Mouse (Mus musculus): ENCODE data around the gene Gm47969.
"Not testable (repeated sequence)": the region's sequence is repeated elsewhere in the genome, so short reads cannot be mapped to it uniquely, and the experiment has no call there.

Gm47969 gene

GRCm38 (mm10) chr1:83044882-83045427 lies at the start of gene Gm47969:
Gene Gm47969 (plus strand): TSS chr1:83044932.
- no peak for DNase-seq (ENCODE audit: low read depth, low spot score)

GRCm38 (mm10) chr1:83000306-83000705 lies 44.4 kb upstream of the Gm47969 start, which contains the start of gene Gm47959:
Gene Gm47959 (plus strand): TSS chr1:83000548.
- DNase-seq (ENCODE audit: low read depth, low spot score): not testable (repeated sequence)

DNA sequence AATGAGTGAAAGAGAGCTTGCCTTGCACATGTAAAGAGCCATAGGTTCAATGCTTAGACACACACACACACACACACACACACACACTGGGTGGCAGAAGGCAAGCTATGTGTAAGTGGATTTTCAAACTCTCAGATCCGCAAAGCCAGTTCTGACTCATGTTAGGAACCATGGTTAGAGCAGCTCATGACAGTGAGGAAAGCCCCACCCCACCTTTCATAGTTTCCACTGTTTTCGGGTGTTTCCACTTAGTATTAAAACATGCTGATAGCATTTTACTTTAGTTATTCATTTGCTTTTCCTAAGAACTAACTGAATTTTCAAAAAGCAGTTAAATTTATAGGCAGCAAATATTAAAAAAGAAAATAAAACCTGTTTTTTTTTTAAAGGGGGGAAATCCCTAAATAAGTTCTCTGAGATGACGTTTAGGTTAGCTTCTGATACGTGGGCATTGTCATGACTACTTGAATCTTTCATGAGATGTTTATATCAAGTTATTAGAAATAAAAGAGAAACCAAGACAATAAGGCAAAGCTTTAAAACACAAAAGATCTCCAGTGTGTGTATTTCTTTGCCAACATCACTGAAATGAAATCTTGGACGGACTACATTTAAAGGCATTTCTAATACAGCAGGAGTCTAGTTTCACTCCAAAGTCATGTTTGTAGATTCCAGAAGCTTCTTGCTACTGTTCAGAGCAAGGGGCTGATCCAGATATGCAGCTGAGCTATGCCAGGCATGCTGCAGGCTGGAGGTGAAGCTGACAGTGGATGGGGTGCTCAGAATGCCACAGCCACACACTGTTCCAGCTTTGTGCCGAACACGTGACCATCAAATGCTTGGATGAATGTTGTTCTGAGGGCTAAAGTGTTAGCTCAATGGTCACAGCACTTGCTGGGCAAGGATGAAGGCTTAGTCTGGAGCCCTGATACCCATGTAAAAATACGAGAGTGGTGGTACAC lies 38.2 kb upstream of the Gm47969 start:
- no peak for DNase-seq (ENCODE audit: low read depth, low spot score)

DNA sequence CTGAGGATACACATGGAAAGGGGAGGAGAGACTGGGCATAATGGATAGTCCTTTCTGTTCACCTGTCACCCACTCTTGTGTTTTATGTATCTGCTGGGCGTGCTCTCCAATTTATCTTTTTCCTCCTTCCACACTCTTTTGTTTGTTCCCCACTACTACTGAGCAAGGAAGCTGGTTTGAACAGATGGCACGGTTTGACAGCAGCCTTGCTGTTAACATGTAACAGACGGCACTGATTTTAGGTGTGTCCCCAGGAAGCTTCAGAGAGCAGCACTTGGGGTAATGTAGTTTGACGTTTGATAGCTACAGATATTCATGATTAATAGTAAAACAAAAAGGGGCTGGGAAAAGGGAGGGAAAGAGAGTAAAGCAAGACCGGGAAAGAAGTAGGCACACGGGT lies 37.3 kb upstream of the Gm47969 start:
- DNase-seq (ENCODE audit: low read depth, low spot score): no peak

GRCm38 (mm10) chr1:83014477-83014876 lies 30.3 kb upstream of the Gm47969 start:
- no peak for DNase-seq (ENCODE audit: low read depth, low spot score)

- DNase-seq (ENCODE audit: low read depth, low spot score): no peak
Observed at GRCm38 (mm10) chr1:83015329-83015879, 29.3 kb upstream of the Gm47969 start.

DNA sequence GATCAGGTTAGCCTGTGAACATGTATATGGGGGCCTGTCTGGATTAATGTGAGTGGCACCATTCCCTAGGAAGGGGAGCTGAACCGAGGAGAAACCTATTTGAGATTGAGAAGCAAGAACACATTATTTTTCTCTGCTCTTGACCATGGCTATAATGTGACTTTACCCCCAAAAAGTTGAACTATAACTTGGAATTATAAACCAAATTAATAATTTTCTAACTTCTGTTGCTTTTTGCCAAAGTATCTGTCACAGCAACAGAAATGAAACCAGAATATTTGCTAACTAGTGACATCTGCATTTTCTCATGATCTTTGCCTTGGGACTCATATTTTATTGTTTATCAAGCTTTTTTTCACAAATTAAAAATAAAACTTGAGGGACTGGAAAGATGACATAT lies 28.2 kb upstream of the Gm47969 start:
- DNase-seq (ENCODE audit: low read depth, low spot score): no peak

DNA sequence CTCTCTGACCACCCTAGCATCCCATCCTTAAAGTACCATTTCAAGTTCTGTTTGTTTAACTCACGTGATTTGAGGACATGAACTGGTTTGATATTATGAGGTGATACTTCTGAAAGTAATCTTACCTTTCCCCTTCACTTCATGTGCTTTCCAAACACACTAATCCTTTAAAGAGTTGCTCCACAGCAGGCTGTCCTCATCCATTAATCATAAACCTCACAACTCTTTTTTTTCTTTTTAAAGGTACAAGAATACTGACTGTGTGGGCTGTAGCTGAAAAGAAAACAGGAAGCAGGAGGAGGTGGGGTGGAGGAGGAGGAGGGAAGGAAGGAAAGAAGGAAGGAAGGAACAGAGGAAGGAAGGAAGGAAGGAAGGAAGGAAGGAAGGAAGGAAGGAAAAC lies 12.8 kb upstream of the Gm47969 start:
- DNase-seq (ENCODE audit: low read depth, low spot score): no peak

- no peak for DNase-seq (ENCODE audit: low read depth, low spot score)
Observed at GRCm38 (mm10) chr1:83032508-83032907, 12.2 kb upstream of the Gm47969 start.

- DNase-seq (ENCODE audit: low read depth, low spot score): no peak
Observed at GRCm38 (mm10) chr1:83034509-83034908, 10.2 kb upstream of the Gm47969 start.

GRCm38 (mm10) chr1:83036892-83037667 lies 7.7 kb upstream of the Gm47969 start:
- no peak for DNase-seq (ENCODE audit: low read depth, low spot score)

- no peak for DNase-seq (ENCODE audit: low read depth, low spot score)
Observed at GRCm38 (mm10) chr1:83038109-83038672, 6.5 kb upstream of the Gm47969 start, which contains the start of gene Slc19a3. Gene Slc19a3 (minus strand): TSS chr1:83038448.

- DNase-seq (ENCODE audit: low read depth, low spot score): no peak
Observed at GRCm38 (mm10) chr1:83039080-83039479, 5.7 kb upstream of the Gm47969 start.

DNA sequence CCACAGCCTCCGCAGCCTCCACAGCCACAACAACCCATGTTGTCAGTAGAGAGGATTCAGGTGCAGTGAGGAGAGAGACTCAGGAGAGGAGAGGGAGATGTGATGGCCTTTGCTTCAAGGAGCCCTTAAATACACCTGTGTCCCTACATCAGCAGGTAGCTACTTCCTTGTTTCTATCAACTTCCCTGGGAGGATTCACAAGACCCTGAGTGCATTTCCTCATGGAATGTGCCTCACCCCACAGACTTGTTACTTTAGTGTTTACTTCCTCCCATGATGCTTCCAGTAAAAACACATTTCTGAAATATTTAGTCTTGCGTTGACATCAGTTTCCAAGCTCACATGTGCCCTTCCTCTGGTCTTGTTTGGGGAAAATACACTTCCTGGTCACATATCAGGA lies 2.4 kb upstream of the Gm47969 start, which contains the start of gene Krtap28-10:
Gene Krtap28-10, minus strand, starts transcription at position 101 of the 400 bp plus-strand sequence.
- no peak for DNase-seq (ENCODE audit: low read depth, low spot score)

- DNase-seq (ENCODE audit: low read depth, low spot score): no peak
Observed at GRCm38 (mm10) chr1:83058481-83058880, 13.7 kb downstream of the Gm47969 start.

DNA sequence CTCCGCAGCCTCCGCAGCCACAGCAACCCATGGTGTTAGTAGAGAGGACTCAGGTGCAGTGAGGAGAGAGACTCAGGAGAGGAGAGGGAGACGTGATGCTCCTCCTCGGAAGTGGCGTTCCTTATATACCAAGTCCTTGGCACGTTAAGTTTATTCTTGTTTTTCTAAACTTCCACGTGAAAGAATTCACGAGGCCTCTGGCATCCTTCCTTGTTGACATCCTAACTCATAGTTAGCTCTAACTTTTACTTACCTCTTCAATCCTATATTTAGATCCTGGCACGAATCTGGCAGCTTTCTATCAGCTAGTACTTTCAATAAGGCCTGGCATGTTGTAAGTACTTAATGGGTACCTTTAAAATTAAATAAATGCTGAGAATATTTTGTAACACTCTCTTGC lies 14.5 kb downstream of the Gm47969 start, which contains the start of gene A030005K14Rik:
Gene A030005K14Rik, minus strand, starts transcription at position 101 of the 400 bp plus-strand sequence.
- no peak for DNase-seq (ENCODE audit: low read depth, low spot score)

DNA sequence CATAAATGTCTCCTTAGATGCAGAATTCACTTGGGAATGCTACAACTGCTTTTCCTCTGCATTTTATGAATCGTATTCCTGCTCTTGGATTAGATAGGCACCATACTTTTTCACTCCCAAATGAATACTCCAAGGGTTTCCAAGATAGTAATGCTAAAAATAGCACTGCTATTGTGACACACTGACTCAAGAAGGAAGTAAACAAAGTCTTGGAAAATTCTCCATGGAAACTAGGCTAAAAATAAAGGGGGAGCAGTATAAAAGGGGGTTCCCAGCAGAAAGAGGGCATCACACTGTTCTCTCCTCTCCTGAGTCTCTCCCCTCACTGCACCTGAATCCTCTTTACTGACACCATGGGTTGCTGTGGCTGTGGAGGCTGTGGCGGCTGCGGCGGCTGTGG lies 15.9 kb downstream of the Gm47969 start, which contains the start of gene Krtap28-13:
Gene Krtap28-13, plus strand, starts transcription at position 288 of the 400 bp plus-strand sequence.
- no peak for DNase-seq (ENCODE audit: low read depth, low spot score)

DNA sequence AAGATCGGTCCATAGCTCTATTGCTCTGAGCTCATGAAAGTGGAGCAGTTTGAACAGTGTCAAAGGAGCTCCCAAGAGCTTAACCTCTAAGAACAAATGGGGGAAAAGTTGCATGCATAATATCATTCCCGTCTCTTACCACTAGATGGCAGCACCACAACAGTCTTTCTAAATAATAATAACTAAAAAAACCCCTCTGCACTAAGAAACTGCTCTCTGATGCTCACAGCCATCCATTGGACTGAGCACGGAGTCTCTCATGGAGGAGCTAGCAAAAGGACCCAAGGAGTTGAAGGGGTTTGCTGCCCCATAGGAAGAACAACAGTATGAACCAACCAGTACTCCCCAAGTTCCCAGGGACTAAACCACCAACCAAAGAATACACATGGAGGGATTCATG lies 20.1 kb downstream of the Gm47969 start:
- DNase-seq (ENCODE audit: low read depth, low spot score): peak; percentile 23

DNA sequence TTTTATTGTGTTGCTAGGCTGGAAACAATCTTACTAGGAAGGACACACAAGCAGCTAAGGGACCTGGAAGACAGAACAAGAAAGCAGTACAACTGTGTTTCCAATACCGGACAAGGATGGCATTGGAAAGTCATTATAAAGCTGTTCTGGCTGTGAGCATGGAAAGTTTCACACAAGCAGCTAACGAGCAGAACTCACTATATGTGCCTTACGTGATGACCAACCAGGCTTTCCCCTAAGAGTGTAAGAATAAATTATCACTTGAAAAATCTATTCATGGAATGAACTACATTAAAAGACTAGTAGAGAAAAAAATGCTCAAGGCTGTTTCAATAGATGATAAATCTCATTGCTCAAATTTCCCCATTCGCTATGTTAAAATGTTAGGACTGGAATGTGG lies 21.8 kb downstream of the Gm47969 start:
- DNase-seq (ENCODE audit: low read depth, low spot score): no peak

GRCm38 (mm10) chr1:83067205-83067604 lies 22.5 kb downstream of the Gm47969 start:
- no peak for DNase-seq (ENCODE audit: low read depth, low spot score)

Measured in embryo, embryonic 11.5 days (tissue).